Mouse (Mus musculus) neural tube, embryonic 12.5 days (tissue): ENCODE measurements around the gene 1700003E16Rik. TPM values are rescaled to one million over a fixed set of nuclear protein-coding genes. Genes with fewer than 3 reads are reported as not detected.
A peak's percentile ranks its signal among the peaks of the same experiment; 100 is the strongest.

Experiments used
- ATAC-seq: fragments of 200-750 bp; cut with Nextera tagmentation; 2 replicates; pipeline ENCODE4 v1.8.0; 2017; ENCODE audit warnings: low read depth, mild to moderate bottlenecking, moderate TSS enrichment, moderate library complexity; ENCODE audit not compliant: low FRiP score
- H3K27ac ChIP-seq: fragments of 300-500 bp; sonication (generic); 2 replicates; pipeline ENCODE4 v1.5.1; 2016
- H3K27me3 ChIP-seq: fragments of 300-500 bp; sonication (generic); replicated peaks from 2 replicates; pipeline ENCODE4 v1.6.1; 2016; ENCODE audit warnings: mild to moderate bottlenecking
- H3K36me3 ChIP-seq: fragments of 300-500 bp; sonication (generic); 2 replicates; pipeline ENCODE4 v1.6.1; 2016; ENCODE audit warnings: mild to moderate bottlenecking
- H3K4me1 ChIP-seq: fragments of 300-500 bp; sonication (generic); 2 replicates; pipeline ENCODE4 v1.6.1; 2016
- H3K4me2 ChIP-seq: fragments of 300-500 bp; sonication (generic); replicated peaks from 2 replicates; pipeline ENCODE4 v1.6.1; 2016; ENCODE audit warnings: mild to moderate bottlenecking
- H3K4me3 ChIP-seq: fragments of 300-500 bp; sonication (generic); 2 replicates; pipeline ENCODE4 v1.5.1; 2016
- H3K9ac ChIP-seq: fragments of 300-500 bp; sonication (generic); 2 replicates; pipeline ENCODE4 v1.6.1; 2016; ENCODE audit warnings: mild to moderate bottlenecking
- H3K9me3 ChIP-seq: fragments of 300-500 bp; sonication (generic); 2 replicates; pipeline ENCODE4 v1.6.1; 2016; ENCODE audit warnings: mild to moderate bottlenecking
- WGBS: fragments of 180-500 bp; shearing (Covaris S2); methylation state at CpG from one replicate; pipeline ENCODE4 v1.1.7; 2016; 5-methylcytosine and 5-hydroxymethylcytosine counted together
- polyA plus RNA-seq: library from polyadenylated mRNA; unstranded; fragments of >200 nt; fragmentation: Nextera tagmentation; extraction: Ambion mirVana; gene quantifications from 2 replicates; pipeline ENCODE4 v1.2.1, GENCODE M21; 2016

Gene 1700003E16Rik
- polyA plus RNA-seq, 1 experiment from 2014 or later, result 2.6 TPM

- Histone ChIP-seq H3K4me2 (peak overlapping the region; percentile 79), H3K9ac (peak overlapping the region; percentile 81), H3K4me1 (peaks cover 27% of the 10 kb centered on the region), H3K27me3 (peaks cover 16% of the 10 kb centered on the region), H3K9me3 (no peaks in the 10 kb centered on the region), H3K4me3 (peak overlapping the region; percentile 82), H3K36me3 (no peaks in the 10 kb centered on the region), H3K27ac (no peak overlapping the region)
- under 1% methylated on average over 12 of the region's 12 CpGs for WGBS
- no peak; the same call in 1 of the 2 replicates for ATAC-seq
Measured at GRCm38 (mm10) chr6:83166243-83166630, 10.0 kb downstream of the 1700003E16Rik start.

DNA sequence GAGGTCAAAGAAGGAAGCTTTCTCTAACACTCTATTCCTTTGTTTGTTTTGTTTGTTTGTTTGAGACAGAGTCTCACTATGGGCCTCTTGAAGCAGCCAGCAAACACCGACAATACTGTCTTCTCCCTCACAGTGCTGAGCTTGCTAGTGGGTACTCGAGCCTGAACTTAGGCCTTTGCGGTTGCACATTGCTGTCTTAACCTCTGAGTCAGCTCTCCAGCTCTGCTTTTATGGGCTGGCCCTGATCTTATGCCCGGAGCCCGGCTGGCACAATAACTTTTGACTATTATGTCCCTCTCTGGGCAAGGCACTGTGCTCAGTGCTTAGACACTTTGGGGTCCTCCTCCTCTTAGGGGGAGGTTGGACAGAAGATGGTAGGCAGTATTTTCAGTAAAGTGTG, 13.7 kb downstream of the 1700003E16Rik start:
- H3K4me2 ChIP-seq, result no peak overlapping the region
- no peak overlapping the region for H3K9ac ChIP-seq
- H3K27ac ChIP-seq, result no peak overlapping the region
- no peak for ATAC-seq
- no peaks in the 10 kb centered on the region for H3K27me3 ChIP-seq
- 87% methylated on average over 5 of the region's 5 CpGs for WGBS
- no peak overlapping the region for H3K4me3 ChIP-seq
- H3K9me3 ChIP-seq, result no peaks in the 10 kb centered on the region
- peaks cover 22% of the 10 kb centered on the region for H3K4me1 ChIP-seq
- H3K36me3 ChIP-seq, result no peaks in the 10 kb centered on the region

- no peak overlapping the region for H3K4me3 ChIP-seq
- 88% methylated on average over 5 of the region's 5 CpGs for WGBS
- no peak overlapping the region for H3K27ac ChIP-seq
- no peaks in the 10 kb centered on the region for H3K27me3 ChIP-seq
- peak overlapping the region; percentile 39; the same call in 1 of the 2 replicates for H3K4me2 ChIP-seq
- no peaks in the 10 kb centered on the region for H3K9me3 ChIP-seq
- H3K9ac ChIP-seq, result no peak overlapping the region
- ATAC-seq, result no peak
- peaks cover 4% of the 10 kb centered on the region; the same call in 1 of the 2 replicates for H3K36me3 ChIP-seq
- peaks cover 17% of the 10 kb centered on the region for H3K4me1 ChIP-seq
Measured at GRCm38 (mm10) chr6:83171063-83171462, 14.9 kb downstream of the 1700003E16Rik start.

DNA sequence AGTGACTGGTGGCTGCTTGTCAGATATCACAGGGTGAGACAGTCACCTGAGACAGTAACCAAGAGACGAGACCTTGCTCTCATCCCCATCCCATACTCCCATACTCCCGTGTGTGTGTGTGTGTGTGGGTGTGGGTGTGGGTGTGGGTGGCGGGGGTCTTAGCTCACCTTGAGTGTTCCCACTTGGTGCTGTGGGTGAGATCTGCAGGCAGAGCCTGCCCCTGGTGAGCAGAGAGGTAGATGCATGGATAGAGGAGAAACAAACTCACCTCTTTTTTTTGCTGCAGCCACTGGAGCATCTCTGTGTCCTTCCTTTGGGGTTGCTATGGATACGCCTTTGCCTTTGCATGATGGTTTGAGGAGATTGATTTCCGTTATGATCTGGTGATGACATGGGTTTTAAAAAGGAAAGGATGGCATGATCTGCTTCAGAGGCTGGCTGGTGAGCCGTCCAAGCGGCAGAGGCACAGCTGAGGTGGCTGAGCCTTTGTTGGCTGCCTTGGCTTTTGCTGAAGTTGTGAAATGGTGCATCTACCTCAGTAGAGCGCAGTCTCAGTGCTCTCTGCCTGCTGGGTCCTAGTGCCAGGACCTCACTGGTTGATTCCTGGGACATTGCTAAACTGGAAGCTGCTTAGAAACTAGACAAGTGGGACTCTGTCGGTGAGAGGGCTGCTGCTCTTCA, 16.2 kb downstream of the 1700003E16Rik start:
- Histone ChIP-seq H3K9me3 (no peaks in the 10 kb centered on the region), H3K4me3 (peak overlapping the region; percentile 9)
- 0 out of 2 replicates have a peak, but pooled peaks have one; percentile 29 for ATAC-seq

GRCm38 (mm10) chr6:83175996-83176395, 19.8 kb downstream of the 1700003E16Rik start:
- H3K9me3 ChIP-seq, result no peaks in the 10 kb centered on the region
- ATAC-seq, result no peak

More for the DNA sequence above, 16.2 kb downstream of the 1700003E16Rik start:
- Histone ChIP-seq H3K36me3 (peaks cover 8% of the 10 kb centered on the region; the same call in 1 of the 2 replicates), H3K9ac (peak overlapping the region; percentile 22; the same call in 1 of the 2 replicates), H3K27ac (no peak overlapping the region), H3K27me3 (no peaks in the 10 kb centered on the region), H3K4me2 (peak overlapping the region; percentile 39), H3K4me1 (peaks cover 6% of the 10 kb centered on the region; the same call in 1 of the 2 replicates)
- 68% methylated on average over 9 of the region's 9 CpGs for WGBS

DNA sequence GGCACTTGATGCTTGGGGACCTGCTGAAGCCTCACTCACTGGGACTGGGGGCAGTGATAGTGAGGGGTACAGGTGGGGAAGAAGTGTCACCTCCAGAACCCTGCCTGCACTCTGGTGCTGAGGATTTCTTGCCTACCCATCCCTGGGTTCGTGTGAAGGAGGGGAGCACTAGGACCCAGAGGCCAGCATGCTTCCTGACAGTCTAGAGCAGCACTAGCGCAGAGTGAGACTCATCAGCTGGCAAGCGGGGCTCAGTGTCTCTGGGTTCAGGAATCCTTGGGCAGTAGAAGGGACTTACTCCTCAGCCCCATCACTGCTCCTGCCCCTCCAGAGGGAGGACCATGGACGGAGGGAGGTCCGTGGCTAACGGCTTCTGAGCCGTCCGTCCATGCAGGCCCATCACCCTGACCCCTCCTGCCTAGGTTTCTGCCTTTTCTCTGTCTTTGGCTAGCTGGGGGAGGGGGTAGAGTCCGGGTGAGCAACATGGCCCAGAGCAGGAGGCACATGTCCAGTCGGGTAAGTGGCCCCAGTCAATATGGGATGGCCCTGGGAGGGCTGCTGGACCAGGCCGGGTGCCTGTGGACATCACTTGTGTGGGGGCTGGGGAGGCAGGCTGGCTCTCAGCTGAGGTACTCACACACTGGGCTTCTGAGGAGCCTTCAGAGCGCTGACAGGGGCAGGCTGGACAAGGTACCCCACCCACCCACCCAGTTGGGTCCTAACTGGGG, 23.4 kb downstream of the 1700003E16Rik start:
- peak; percentile 74 for ATAC-seq
- Histone ChIP-seq H3K9me3 (no peaks in the 10 kb centered on the region), H3K4me2 (peak overlapping the region; percentile 64), H3K9ac (peak overlapping the region; percentile 53), H3K4me1 (peaks cover 17% of the 10 kb centered on the region), H3K4me3 (peak overlapping the region; percentile 35), H3K36me3 (peaks cover 32% of the 10 kb centered on the region), H3K27ac (no peak overlapping the region), H3K27me3 (no peaks in the 10 kb centered on the region)
- WGBS, result 12% methylated on average over 12 of the region's 12 CpGs

More at GRCm38 (mm10) chr6:83175996-83176395, 19.8 kb downstream of the 1700003E16Rik start:
- H3K4me2 ChIP-seq, result no peak overlapping the region
- peaks cover 22% of the 10 kb centered on the region for H3K4me1 ChIP-seq
- no peak overlapping the region for H3K4me3 ChIP-seq
- 90% methylated on average over 8 of the region's 8 CpGs for WGBS
- H3K36me3 ChIP-seq, result peaks cover 8% of the 10 kb centered on the region
- H3K9ac ChIP-seq, result no peak overlapping the region
- no peak overlapping the region for H3K27ac ChIP-seq
- H3K27me3 ChIP-seq, result no peaks in the 10 kb centered on the region

GRCm38 (mm10) chr6:83180605-83181004, 24.4 kb downstream of the 1700003E16Rik start:
- Histone ChIP-seq H3K27ac (no peak overlapping the region), H3K9ac (no peak overlapping the region), H3K27me3 (no peaks in the 10 kb centered on the region), H3K9me3 (no peaks in the 10 kb centered on the region), H3K4me1 (peaks cover 22% of the 10 kb centered on the region), H3K36me3 (peaks cover 33% of the 10 kb centered on the region), H3K4me3 (no peak overlapping the region), H3K4me2 (peak overlapping the region; percentile 64)
- WGBS, result 91% methylated on average over 6 of the region's 6 CpGs
- ATAC-seq, result no peak

- peaks cover 31% of the 10 kb centered on the region for H3K4me1 ChIP-seq
- H3K4me2 ChIP-seq, result no peak overlapping the region
- no peak overlapping the region for H3K27ac ChIP-seq
Measured at GRCm38 (mm10) chr6:83184858-83185435, 28.7 kb downstream of the 1700003E16Rik start.

DNA sequence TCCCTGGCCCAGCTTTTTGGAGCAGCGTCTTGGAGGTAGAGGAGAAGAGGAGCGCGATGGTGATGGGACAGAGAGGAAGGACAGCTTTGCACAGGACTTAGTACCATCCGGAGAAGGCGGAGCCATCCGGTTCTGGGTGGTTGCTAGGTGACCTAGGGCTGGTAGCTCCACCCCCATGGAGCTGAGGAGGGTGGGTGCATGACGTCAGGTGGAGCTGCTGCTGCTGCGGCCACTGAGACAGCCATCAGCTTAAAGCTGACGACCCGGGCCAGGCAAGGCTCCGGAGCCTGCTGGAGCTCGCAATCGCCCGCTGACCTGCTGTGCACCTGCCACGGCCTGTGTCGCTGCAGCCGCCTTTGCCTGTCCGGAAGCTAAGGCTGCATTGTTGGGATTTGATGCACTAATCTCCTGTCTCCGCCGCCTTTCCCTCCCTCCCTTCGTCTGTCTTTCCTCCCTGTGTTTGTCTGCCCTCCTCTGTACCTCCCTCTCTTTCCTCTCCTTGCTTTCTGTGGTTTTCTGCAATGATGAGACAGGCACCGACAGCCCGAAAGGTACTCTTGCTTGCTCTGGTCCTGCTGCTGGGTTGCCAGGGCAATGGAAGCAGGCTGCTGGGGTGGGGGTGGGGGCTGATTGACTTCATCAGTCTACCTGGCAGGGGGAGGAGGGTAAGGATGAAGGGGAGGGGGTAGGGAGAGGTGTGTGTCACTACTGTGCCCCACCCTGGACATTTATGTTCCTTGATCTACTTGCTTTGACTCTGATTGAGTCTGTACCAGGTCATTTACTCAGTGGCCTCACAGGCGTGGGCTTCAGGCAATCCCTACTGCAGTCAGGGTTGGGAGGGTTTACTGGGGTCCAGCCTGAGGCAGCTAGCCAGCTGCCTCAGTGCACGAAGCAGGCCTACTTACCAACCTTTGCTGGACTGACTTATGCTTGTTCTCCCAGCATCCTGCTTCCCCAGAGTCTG, 30.0 kb downstream of the 1700003E16Rik start:
- Histone ChIP-seq H3K9me3 (no peaks in the 10 kb centered on the region), H3K36me3 (peaks cover 54% of the 10 kb centered on the region), H3K4me1 (peaks cover 25% of the 10 kb centered on the region), H3K4me2 (peak overlapping the region; percentile 71), H3K4me3 (peak overlapping the region; percentile 53), H3K27me3 (no peaks in the 10 kb centered on the region), H3K27ac (peak overlapping the region; percentile 74), H3K9ac (peak overlapping the region; percentile 70)
- 7% methylated on average over 25 of the region's 25 CpGs for WGBS
- peak; percentile 98 for ATAC-seq

More at GRCm38 (mm10) chr6:83184858-83185435, 28.7 kb downstream of the 1700003E16Rik start:
- Histone ChIP-seq H3K4me3 (no peak overlapping the region), H3K36me3 (peaks cover 41% of the 10 kb centered on the region), H3K9me3 (no peaks in the 10 kb centered on the region), H3K27me3 (no peaks in the 10 kb centered on the region), H3K9ac (no peak overlapping the region)
- no peak for ATAC-seq
- 91% methylated on average over 3 of the region's 3 CpGs for WGBS

DNA sequence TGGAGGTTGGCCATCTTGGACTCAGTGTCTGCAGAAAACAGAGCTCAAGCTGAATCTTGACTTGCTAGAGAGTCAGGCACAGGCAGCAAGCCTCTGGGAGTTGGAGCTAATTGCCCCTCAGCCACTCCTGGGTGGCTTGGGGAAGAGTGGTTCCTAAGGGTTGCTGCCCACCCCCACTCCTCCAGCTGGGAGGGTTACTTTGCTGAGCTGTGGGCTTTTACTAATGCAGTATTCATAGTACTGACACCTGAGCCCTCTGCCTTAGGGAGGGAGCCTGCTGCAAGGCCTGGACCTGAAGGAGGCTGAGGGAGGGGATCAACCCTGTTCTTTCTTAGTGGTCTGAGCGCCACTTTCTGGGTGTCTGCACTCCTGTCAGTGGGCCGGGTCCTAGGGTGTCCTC, 30.7 kb downstream of the 1700003E16Rik start:
- Histone ChIP-seq H3K36me3 (peaks cover 61% of the 10 kb centered on the region), H3K9me3 (no peaks in the 10 kb centered on the region), H3K9ac (peak overlapping the region; percentile 70), H3K4me3 (peak overlapping the region; percentile 53), H3K4me1 (peaks cover 25% of the 10 kb centered on the region), H3K27me3 (no peaks in the 10 kb centered on the region), H3K27ac (peak overlapping the region; percentile 74; the same call in 1 of the 2 replicates), H3K4me2 (peak overlapping the region; percentile 71)
- 79% methylated on average over 2 of the region's 2 CpGs for WGBS
- ATAC-seq, result no peak

GRCm38 (mm10) chr6:83193571-83193970, 37.4 kb downstream of the 1700003E16Rik start:
- H3K4me1 ChIP-seq, result no peaks in the 10 kb centered on the region
- no peaks in the 10 kb centered on the region for H3K27me3 ChIP-seq
- no peaks in the 10 kb centered on the region for H3K9me3 ChIP-seq
- ATAC-seq, result no peak
- no peak overlapping the region for H3K9ac ChIP-seq
- H3K4me2 ChIP-seq, result no peak overlapping the region
- WGBS, result 91% methylated on average over 7 of the region's 7 CpGs
- no peak overlapping the region for H3K27ac ChIP-seq
- peaks cover 100% of the 10 kb centered on the region for H3K36me3 ChIP-seq
- H3K4me3 ChIP-seq, result no peak overlapping the region
